Mouse (Mus musculus) kidney, postnatal 4 days (tissue): ENCODE measurements at regions not wholly inside any gene's neighbourhood (a gene's known extent, or its start where the extent isn't known, plus 50 kb on each side); places are given as distances from the start of the nearest gene placed in this dataset.

Experiments
- DNase-seq, 2 experiments: peaks; one replicate each; pipeline ENCODE4 v3.0.0; 2021; ENCODE audit warnings: mixed read lengths in 2 of 2

DNA sequence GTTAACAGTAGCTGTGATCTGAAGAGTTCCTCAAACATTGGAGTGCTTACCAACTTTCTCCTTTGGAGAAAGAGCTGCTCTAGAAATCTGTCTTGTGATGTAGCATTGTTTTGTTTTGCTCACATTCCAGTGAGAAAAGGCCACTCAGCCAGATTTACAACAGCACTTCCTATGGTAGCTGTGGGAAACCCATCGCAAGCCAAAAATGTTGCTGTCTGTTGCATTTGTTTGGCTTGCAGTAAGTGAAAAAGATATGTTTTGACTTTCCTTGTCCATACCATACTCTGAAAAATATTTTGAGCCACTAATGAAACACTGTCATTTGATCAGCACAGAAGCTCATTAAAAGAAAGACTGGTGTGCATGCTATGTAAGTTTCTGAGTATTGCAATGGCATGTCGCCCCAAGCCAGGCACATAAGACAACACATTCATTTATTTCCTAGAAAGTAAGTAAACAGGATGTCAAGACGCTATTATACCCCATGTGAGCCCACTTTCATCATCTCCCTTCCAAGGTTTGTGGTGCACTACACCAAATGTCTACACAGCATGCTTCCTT, 66.2 kb downstream of the Car2 start:
- DNase-seq = no peak

DNA sequence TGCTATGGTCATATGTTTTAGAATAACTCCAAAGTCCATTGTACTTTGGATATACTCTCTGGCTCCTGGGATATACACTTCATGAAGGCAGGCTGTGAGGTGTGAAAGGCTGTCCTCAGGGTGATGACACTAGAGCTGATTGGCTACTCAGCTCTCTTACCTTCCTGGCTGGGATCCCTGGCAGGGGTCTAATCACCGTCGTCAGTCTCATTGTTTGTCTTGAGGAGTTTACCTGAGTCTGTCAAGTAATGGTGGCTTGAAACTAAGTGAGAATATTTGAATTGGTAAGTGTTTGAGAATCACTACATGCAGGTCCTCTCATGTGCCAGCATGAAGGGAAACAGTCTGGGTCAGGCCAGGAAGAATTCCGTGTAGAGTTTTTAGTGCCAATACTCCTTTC, 66.9 kb downstream of the Car2 start:
- no peak for DNase-seq

DNA sequence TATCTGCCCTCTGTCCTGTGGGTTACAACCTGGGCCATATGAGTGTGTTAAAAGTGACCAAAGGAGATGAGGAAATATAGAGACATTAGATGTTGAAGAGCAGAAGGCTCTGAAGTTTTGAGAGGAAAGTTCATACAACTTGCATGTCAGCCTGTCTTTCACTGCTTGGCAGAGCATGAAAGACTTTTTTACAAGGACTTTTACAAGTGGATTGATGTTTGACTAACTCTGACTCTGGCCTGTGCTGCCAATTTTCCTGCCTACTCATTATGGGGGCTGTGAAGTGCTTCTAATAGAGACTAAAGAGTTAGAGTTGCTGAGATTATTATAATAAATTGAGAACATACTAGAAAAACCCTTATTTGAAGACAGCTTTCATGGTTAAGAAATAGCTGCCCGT, 71.4 kb downstream of the Car2 start:
- peak in 1 of 2 experiments; percentile 9 for DNase-seq

DNA sequence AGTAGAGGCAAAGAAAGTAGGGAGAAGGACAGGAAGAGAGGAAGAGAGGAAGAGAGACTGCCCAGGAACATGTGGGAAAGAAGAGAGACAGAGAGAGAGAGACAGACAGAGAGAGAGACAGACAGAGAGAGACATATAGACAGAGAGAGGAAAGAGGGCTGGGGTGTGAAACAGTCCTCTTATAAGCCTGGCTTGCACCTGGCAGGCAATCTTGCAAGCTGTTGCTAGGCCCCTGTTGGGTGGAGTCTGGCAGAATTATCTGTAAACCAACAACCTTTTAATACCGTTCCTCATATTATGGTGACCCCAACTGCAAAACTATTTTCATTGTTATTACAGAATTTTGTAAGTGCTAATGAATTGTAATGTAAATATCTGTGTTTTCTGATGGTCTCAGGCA, 72.2 kb downstream of the Car2 start:
- no peak for DNase-seq

- peak; percentile 4 to 22 for DNase-seq
These were observed 73.5 kb downstream of the Car2 start for GRCm38 (mm10) chr3:14959586-14959985.

GRCm38 (mm10) chr3:14964795-14965194, 78.7 kb downstream of the Car2 start:
- DNase-seq = no peak

GRCm38 (mm10) chr3:14965438-14966044, 79.5 kb downstream of the Car2 start:
- no peak for DNase-seq

DNA sequence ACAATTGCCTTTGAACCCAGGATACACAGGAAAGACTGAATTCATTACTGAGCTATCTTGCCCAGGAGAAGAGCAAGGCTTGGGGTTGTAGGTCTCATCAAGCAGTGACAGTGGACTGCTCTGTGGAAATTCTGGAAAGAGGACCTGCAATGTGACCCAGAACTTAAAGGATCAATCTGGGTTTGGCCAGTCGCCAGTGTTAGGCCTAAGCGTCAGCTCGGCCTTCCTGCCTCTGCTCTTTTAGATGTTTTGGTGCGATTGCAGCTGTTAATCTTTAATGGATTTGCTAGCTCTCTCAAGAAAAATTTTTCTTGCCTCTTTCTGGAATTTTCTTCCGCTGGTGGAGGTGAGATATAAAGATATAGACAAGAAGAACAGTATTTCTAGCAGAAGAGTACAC, 81.2 kb downstream of the Car2 start:
- peak; percentile 17 to 30 for DNase-seq

- no peak for DNase-seq
These were observed 82.3 kb downstream of the Car2 start for GRCm38 (mm10) chr3:14968345-14968744.

DNA sequence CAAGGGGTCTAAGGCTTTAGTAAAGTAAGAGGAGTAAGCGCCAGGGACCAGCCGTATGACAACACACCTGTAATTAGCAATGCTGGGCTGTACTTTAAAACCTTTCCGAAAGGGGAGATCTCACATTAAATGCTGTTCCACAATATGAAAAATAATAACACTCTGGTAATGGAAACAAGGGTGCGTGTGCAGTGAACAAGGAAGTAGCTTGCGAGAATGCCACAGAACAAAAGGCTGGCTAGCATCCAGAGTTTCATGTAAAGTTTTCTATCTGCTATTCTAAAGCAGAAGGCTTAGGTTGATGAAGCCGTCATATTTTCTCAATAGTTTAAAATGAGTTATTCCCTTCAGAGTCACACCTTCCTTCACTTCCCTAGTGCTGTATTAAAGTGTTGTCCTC, 83.6 kb downstream of the Car2 start:
- DNase-seq = no peak

GRCm38 (mm10) chr3:14971647-14972046, 85.6 kb downstream of the Car2 start:
- DNase-seq = no peak

DNA sequence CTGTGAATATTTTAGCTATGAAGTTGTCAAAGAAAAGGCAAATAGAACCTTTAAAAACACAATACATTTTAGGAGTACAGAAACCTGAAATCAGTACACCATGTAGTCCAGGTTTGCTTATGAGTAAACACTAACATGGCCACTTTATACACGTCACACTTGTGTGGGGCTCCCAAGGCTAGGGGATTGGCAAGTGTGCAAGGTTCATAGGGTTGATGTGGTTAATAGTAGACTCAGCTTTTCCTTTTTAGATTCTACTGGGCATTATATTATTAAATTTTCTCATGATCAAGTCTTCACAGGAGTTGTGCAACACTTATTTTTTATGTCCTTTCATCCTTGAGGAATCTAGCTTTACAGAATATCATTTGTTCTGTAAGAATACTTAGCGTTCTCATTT, 88.7 kb downstream of the Car2 start:
- no peak for DNase-seq

GRCm38 (mm10) chr3:14975203-14975602, 89.1 kb downstream of the Car2 start:
- DNase-seq = no peak

DNA sequence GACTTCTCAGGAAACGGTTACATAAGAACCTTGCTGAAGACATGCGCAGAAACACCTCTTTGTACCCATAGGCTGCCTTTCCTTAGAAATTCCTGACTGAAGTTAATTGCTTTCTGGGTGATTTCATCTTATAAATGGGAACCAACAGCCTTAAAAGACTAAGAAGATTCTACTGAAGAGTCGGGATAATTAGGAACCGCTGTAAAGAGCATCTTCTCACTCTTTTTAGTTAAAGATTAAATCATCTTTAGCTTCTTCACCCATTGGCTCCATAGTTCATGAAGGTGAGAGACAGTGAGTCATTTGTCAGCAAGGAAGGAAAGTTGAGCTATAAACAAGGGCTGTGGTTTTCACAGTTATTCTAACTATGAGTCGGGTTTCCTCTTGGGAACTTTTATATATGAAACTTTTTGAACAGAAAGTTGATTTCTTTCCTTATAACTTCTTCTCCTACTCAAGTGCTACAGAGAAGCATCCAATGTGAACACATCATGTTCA, 93.1 kb downstream of the Car2 start:
- DNase-seq = no peak

- DNase-seq = no peak
These were observed 103.6 kb downstream of the Car2 start for GRCm38 (mm10) chr3:14989635-14990034.

- DNase-seq = no peak
These were observed 107.9 kb downstream of the Car2 start for GRCm38 (mm10) chr3:14993936-14994335.

- DNase-seq = no peak
These were observed 111.2 kb downstream of the Car2 start for GRCm38 (mm10) chr3:14997241-14997640.

DNA sequence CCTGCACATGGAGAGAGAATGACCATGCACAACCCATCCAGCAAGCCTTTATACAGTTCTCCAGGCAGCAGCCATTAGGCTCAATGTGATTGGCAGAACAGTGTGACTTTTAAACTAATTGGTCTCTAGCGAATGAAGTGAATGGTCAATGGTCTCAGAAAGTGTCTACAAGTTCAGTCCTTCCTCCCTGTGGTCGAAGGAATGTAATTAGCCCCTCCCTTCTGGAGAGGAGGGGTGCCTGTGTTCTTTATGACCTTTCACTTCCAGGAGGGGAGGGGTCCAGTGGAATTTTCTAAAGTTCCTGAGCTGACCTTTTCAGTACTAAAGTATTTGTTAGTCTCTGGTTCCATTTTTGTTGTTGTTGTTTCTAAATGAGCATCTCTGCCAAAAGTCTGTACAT, 112.4 kb downstream of the Car2 start:
- DNase-seq = no peak

DNA sequence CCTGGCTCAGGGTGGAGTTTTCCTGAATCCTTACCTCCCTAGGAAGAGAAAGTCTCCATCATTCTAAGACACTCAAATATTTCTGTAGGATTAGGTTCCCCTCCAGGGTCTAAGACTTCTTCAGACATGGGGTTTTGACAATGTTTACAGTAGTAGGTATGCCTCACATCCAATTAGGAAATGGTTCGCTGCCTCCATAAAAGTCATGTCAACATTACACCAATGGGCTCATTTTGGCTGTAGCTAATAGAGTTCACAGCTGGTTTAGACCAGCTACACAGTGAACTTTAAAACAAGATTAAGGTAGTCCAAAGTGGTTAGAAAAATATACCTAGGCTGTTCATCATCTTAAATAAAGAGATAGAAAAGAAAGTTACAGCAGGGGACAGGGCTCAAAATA, 113.3 kb downstream of the Car2 start:
- no peak for DNase-seq

- DNase-seq = no peak
These were observed 113.8 kb downstream of the Car2 start for GRCm38 (mm10) chr3:14999914-15000313.

- no peak for DNase-seq
These were observed 114.6 kb downstream of the Car2 start for GRCm38 (mm10) chr3:15000657-15001056.

GRCm38 (mm10) chr3:15007821-15008220, 121.7 kb downstream of the Car2 start:
- DNase-seq = no peak

GRCm38 (mm10) chr3:15008501-15008900, 122.4 kb downstream of the Car2 start:
- DNase-seq = no peak

DNA sequence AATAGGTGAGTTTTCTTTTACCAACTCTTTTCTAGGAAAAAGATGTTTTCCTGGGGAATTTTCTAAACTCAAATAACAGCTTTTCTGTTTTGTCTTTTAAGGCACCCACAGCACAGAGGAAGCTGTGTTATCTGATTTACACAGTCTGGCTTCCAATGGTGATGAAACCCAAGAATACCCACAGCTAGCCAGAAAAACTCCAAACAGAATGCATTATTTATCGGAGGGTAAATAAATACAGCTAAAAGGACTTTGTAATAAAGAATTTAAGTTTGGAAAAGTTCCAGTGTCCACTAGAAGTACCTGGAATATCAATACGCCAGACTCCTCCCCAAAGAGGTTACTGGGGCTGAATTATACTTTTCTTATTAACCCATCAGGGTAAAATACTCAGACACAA, 123.7 kb downstream of the Car2 start:
- no peak for DNase-seq

GRCm38 (mm10) chr3:15016621-15017020, 130.5 kb downstream of the Car2 start:
- DNase-seq = no peak
